ENCODE assay signal across 8 mouse cellular contexts in the genomic region with DNA sequence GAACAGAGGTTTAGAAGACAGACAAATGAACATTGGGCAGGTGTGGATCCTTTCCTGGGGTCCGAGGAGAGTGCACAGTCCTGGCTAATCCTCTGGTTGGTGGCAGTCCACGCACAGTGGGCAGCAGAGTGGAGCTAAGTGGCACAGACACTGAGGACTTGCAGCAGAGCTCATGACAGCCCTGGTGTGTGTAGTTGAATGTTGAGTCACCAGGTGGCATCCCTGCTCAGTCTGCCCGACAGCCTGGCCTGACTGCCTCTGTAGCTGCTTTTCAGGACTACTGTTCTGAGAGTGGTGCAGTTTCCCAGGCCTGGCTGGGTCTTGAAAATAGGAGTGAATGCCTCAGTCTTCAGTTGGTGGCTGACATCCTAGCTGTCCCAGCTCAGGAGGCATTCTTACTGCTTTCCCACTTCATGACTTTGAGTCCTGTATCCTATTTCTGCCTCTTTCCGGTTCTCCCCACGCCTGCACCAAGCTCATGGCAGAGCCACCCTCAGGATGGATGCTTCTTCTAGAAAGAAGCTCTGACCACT. TPM values are rescaled to one million over a fixed set of nuclear protein-coding genes. Genes with fewer than 3 reads are reported as not detected.
A peak's percentile ranks its signal among the peaks of the same experiment; 100 is the strongest.
DNase-seq lines count a peak whose midpoint lies in the region; ATAC-seq and TF ChIP-seq lines count a peak whose summit lies in the region.

No protein-coding gene starts in this region.

- H3K4me2 ChIP-seq in heart, embryonic 16.5 days (ENCODE audit: low read depth, low read length), result no peak overlapping the region

- ATAC-seq in heart, embryonic 16.5 days (replicated peaks; ENCODE audit: extremely low read depth, insufficient read depth, low FRiP score), result peak; percentile 60
- ATAC-seq in megakaryocyte progenitor cell, adult 5-6 weeks (replicated peaks; ENCODE audit: poor library complexity), result peak; percentile 69

- no peak overlapping the region for H3K9ac ChIP-seq in heart, embryonic 16.5 days (ENCODE audit: low read length)

- no peak overlapping the region for H3K27ac ChIP-seq in heart, embryonic 16.5 days (ENCODE audit: low read length)
- no peak overlapping the region; the same call in 1 of the 2 replicates for H3K27ac ChIP-seq in layer of hippocampus, adult 2 months

- TF ChIP-seq CTCF in layer of hippocampus, adult 2 months (conservative IDR thresholded peaks at IDR 0.05), result peak; percentile 77

- no peaks in the 10 kb centered on the region for H3K27me3 ChIP-seq in heart, embryonic 16.5 days (ENCODE audit: control insufficient read depth, insufficient read depth, low read length)

- peak; percentile 13 to 16 for DNase-seq in urinary bladder, adult 18-20 months (ENCODE audit: low spot score in 2 of 2)
- no peak for DNase-seq in urinary bladder, postnatal 10 days (ENCODE audit: low spot score)
- DNase-seq in embryo, embryonic 10.5 days (ENCODE audit: low spot score), result peak; percentile 31
- DNase-seq in layer of hippocampus, adult 2 months (ENCODE audit: low spot score in 2 of 2), result peak; percentile 51 to 63
- DNase-seq in testis, postnatal 14 days (ENCODE audit: low spot score), result peak; percentile 27
- DNase-seq in natural killer cell, adult 2 months (ENCODE audit: low spot score in 2 of 2), result no peak

- H3K4me1 ChIP-seq in heart, embryonic 16.5 days (ENCODE audit: control insufficient read depth, insufficient read depth, low read length), result no peaks in the 10 kb centered on the region

- no peaks in the 10 kb centered on the region for H3K9me3 ChIP-seq in heart, embryonic 16.5 days (replicated peaks; ENCODE audit: control insufficient read depth, low read length)

- 57% methylated on average over 5 of the region's 5 CpGs for WGBS in heart, embryonic 16.5 days

- H3K4me3 ChIP-seq in heart, embryonic 16.5 days (ENCODE audit: low read length), result no peak overlapping the region
- no peak overlapping the region for H3K4me3 ChIP-seq in layer of hippocampus, adult 2 months

- no peaks in the 10 kb centered on the region for H3K36me3 ChIP-seq in heart, embryonic 16.5 days (ENCODE audit: control insufficient read depth, insufficient read depth)

RNA-seq across cellular contexts. Expression of a gene that starts 16.7 kb away (rescaled TPM):
- polyA plus RNA-seq in heart, embryonic 16.5 days (2015; fragmentation: Nextera tagmentation; extraction: Ambion mirVana), result 0.45 and 0.67 TPM in 2 replicates
- not detected for total RNA-seq in layer of hippocampus, adult 2 months (2021)
- not detected in 2 replicates for total RNA-seq in megakaryocyte progenitor cell, adult 5-6 weeks (2015)
- total RNA-seq in megakaryocyte progenitor cell, adult 5-6 weeks (2017), result not detected in 2 replicates

RNA-seq across cellular contexts. Expression of a gene that starts 28.5 kb away (rescaled TPM):
- polyA plus RNA-seq in heart, embryonic 16.5 days (2015; fragmentation: Nextera tagmentation; extraction: Ambion mirVana), result 2.5 and 4.5 TPM in 2 replicates
- total RNA-seq in layer of hippocampus, adult 2 months (2021), result 10 to 100 TPM; 69.1 to 79.4 TPM
- 4.2 and 4.7 TPM in 2 replicates for total RNA-seq in megakaryocyte progenitor cell, adult 5-6 weeks (2015)
- total RNA-seq in megakaryocyte progenitor cell, adult 5-6 weeks (2017), result 3.9 and 5.2 TPM in 2 replicates

Comparison
In these comparisons a context has a peak if more than half of its experiments do, and no peak if none do; other contexts are left out.
1. DNase-seq: peak in urinary bladder, adult 18-20 months (2 of 2), embryo, embryonic 10.5 days (single experiment), layer of hippocampus, adult 2 months (2 of 2) and testis, postnatal 14 days (single experiment); none in urinary bladder, postnatal 10 days (single experiment) and natural killer cell, adult 2 months (0 of 2).
2. RNA of a gene that starts 28.5 kb away (total RNA-seq): 69.1 to 79.4 TPM in layer of hippocampus, adult 2 months; 3.9 to 5.2 TPM in megakaryocyte progenitor cell, adult 5-6 weeks; every median in the first group is over 10 times any median in the second.